Mouse (Mus musculus) ES-CJ7 (cell line): ENCODE data around the gene Wipf3.
A peak's percentile ranks its signal among the peaks of the same experiment; 100 is the strongest.

Source experiments
- DNase-seq: peaks from one replicate; pipeline ENCODE4 v3.0.0; 2011; ENCODE audit warnings: low read depth, low spot score

Wipf3 gene

DNA sequence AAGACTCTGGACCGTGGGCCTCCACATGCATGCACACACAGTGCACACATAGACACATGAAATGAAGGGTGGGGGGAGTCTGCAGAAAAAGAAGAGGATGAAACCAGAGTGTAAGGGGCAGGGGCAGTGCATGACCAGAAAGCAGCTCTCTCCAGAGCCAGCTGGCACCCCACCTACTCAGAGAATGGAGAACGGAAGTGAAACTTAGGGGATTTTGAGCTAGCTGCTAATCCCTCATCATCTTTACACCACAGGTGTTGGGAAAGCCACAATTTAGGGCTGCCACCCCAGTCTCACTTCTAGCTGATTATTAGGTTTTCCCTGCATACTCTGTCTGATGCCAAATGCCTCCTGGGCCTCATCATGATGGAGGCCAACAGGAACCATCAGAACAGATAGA, 100.8 kb downstream of the Wipf3 start:
- DNase-seq = no peak

DNA sequence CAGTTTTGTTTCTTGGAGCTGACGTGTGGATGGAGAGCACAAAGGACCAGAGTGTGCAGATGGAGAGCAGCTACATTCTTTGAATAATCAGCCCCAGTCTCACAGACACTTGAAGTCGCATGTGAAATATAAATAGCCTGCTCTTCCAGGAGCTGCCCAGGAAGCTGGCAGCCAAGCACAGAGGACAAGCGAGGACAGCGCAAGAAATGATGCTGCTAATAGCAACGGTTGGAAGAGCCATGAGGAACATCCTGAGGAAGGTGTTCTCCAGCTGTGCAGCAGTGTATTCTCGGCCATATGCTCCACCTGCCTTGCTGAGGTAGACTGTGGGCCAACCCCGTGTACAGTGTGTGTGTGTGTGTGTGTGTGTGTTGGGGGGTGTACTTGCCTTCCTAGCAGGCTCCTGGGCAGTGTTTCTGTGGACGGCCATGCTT, 101.7 kb downstream of the Wipf3 start:
- DNase-seq = no peak

DNA sequence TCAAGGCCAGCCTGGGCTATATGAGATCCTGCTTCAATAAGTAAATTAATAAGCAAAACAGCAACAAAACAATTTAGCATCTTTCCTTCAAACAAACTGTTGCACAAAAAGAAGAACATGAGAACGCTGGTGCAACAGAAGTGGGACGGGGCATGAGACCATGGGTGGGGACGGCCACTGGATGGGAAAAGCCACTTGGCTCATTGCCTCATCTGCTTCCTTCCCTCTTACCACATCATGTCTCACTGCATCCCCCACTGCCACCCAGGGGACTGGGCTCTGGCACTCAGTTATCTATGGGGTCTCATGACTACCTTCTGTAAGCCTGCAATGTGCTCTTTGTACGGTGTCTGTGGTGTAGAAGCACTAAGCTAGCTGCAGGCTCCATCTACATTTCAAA, 106.1 kb downstream of the Wipf3 start:
- DNase-seq = no peak

DNA sequence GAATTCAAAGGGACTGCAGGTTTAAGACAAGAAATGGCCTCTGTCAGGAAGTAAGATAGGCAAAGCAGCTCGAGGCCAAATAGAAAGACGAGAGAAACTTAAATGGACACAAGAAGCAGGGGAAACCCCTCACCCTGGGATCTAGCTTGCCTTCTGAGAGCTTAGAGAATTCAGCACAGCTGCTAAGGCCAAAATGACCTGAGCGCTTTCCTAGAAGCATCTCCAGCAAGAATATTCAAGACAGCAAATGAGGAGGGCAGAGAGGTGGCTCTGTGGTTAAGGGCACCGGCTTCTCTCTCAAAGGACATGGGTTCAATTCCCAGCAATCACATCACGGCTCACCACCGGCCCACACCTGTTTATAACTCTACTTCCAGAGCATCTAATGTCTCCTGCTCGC, 107.7 kb downstream of the Wipf3 start:
- DNase-seq = no peak

DNA sequence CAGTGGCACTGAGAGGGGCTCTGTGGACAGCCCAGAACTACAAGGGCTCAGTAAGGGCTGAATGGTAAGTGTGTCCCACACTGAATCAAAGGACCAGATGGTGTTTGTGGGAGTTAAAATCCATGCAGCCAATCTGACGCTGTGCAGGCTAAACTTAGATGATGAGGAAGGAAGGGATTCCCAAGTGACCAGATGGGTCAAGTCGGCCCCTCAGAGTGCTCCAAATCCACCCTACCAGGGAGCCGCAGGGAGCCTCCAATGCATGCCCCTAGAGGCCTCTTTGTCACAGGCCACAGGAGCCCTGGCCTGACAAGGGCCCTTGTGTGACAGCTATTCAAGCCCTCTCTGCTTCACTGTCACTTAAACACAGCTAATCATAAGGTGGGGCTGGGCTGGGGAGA, 109.4 kb downstream of the Wipf3 start:
- DNase-seq = no peak

DNA sequence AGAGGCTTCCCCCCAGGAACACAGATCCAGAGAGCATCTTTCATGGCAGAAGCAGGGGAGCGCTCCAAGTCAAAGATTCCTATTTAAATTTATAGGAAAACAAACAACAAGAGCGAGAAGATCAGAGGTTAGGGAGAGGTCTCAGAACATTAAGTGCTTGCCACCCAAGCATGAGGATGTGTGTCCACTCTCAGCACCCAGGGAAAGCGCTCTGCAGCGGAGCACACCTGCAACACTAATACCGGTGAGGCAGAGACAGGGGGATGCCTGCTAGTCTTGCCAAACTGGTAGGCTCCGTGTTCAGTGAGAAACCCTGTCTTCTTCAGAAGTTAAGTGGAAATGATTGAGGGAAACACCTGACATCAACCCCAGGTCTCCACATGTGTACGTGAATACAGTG, 110.0 kb downstream of the Wipf3 start:
- no peak for DNase-seq

DNA sequence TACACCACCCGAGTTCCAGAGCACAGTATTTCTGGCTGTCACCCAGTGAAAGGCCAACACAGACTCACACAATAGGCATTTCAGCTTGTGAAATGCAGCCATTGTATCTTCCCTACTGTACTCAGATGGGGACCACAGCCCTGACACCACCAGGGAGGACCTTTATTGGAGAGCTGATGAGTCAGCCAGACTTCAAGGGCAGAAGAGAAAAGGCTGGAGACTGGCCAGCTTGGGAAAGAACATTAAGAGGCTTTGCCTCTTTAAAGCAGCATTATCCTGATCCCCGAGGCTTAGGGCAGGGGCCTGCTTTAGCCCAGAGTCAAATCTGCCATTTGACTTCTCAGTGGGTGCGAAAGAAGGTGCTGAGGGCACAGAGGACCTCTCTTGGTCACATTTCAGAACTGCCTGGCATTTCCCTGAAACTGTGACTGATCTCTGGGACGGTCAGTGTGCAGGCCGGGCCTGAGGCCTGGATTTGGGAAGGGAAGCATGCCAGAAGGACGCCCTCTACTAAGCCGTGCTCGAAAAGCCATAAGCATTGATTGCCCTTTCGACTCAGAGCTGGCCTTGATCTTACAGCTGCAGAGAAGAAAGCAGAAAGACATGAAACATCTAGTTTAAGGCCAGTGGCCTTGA, 111.0 kb downstream of the Wipf3 start:
- DNase-seq = no peak

DNA sequence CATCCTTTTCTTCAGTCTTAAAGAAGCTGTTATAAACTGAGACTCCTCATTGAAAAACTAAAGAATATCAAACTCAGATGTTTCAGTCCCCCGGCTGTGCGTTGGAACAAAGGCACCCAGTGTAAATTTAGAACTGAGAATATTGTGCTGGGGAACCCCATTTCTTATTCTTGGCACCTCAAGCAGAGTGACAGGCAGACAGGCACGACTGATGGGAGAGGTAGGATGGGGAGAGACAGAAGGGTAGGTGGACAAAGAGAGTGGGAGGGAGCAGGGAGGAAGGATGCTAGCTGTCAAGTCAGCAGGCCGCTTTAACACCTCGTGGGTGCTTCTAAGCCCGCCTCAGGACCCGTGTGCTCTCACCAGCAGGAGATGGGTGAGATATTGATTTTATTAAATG, 113.4 kb downstream of the Wipf3 start:
- no peak for DNase-seq

DNA sequence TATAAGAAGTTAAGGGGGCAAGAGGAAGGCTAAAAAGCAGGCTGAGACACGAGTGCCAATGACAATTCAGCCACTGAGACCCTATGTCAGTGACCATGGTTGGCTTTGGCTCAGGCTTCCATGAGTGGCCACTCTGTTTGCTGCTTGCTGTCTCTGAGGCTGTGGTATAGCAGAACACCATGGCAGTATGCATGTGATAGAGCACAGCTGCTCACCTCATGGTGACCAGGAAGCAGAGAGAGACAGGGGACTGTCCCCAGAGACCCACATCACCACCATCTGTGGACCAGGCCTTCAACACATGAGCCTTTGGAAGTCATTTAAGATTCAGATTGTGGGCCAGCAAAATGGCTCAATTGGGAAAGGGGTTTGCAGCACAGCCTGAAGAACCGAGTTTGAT, 114.2 kb downstream of the Wipf3 start:
- DNase-seq = no peak

DNA sequence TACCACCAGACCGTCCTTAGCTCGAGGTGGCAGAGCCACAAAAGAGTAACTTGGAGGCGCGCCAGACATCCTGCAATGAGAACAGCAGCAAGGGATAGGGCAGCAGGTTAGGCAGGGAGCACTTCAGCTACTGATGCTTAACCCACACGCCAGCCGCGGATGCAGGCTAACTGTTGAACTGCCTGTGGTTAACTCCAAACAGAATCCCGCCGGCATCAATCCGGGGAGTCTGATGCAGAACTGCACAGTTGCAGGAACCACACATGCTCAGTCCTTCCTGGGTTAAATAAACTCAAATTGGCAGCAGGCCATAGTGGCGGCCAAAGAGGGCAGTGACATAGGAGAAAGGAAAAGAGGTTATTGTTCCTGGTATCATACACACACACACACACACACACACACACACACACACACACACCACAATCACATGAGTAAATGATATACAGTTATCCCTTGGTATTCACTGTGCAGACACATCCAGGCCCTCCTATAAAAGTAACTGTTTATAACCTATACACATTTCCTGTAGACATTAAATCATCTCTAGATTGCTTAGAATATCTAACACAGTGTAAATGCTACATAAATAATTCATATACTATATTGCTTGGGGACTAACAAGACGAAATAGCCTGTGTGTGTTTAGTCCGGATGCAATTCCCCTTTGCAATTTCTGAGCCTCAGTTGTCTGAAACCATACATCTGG, 119.1 kb downstream of the Wipf3 start:
- peak; percentile 7 for DNase-seq

DNA sequence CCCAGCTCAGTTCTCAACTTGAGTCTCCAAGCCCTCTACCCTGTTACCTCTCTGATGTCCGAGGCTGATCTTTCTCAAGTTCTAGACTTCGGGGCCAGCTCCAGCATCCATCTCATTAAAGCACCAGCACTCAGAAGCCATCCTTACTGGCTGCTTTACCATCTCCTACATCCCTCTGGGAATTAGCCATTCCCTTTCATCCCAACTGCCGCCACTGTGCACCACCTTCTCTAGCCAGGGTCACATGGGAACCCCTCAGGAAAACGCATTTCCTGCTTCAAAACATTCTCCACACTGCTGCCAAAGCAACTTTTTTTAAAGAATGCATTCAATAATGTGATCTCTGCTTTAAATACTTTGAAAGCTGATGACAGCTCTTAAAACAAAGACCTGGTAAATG, 119.9 kb downstream of the Wipf3 start:
- DNase-seq = no peak

DNA sequence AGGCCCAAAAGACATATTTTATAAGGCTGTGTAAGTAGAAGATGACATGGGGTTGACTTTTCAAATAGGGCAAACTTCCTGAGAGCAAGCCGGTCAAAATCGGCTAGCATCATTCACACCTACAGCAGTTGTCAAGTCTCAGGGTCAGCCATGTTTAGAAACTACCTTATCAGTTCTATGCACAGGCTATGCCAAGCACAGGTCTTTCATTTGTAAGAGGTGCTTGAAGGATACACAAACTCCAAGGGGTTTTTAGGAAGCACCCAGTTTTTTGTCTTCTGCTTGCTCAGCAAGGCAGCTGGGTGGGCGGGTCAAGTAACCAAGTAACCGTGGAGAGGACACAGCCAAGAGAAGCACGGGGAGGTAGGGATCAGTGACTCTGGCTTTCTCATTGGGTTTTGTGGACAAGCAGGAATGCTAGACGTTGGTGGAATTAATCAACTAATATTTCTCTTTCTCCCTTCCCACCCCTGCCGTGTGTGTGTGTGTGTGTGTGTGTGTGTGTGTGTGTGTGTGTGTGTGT, 121.5 kb downstream of the Wipf3 start:
- DNase-seq = no peak

DNA sequence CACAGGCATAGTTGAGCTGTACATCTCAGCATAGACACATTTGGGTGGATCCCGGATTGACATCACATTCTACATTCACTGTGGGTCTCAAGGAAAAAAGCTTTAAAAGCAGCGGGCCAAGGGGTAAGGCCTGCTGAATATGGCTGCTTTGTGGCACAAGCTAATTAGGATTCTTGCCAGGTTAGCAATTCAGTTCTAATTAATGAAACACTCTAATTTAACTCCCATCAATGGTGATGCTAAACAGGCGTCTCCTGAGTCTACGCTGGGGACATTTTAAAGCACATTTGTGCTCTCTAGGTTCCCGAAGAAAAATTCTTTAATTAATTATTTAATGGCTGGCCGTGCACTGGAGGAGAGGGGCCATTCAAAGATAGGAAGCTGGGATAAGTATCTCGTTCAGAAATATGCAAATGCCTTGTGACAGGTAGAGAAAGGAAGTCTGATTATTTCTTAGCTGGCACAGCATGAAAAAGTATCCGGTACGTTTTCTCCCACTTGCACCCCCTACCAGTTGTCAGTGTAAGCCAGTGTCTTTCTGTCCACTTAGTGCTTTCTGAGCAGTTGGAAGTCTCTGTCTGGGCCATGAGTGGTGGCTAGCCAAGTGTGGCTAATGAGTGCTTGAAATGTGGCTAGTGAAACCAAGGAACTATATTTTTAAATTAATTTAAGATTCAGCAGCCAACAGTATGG, 123.5 kb downstream of the Wipf3 start:
- DNase-seq = no peak
